Mouse (Mus musculus): ENCODE results near the gene Gm3182. TPM values are rescaled to one million over a fixed set of nuclear protein-coding genes. Genes with fewer than 3 reads are reported as not detected.
"Not testable (repeated sequence)": the region's sequence is repeated elsewhere in the genome, so short reads cannot be mapped to it uniquely, and the experiment has no call there.

Gm3182 gene
- not detected in 2 replicates for polyA plus RNA-seq (2014; fragmentation: Nextera tagmentation; extraction: Ambion mirVana)

- not testable (repeated sequence) for H3K27ac ChIP-seq (replicated peaks in 1 of 2; ENCODE audit: control insufficient read depth in 1 of 2, insufficient read depth in 1 of 2, low read depth in 2 of 2, low read length in 2 of 2); H3K9me3 ChIP-seq (ENCODE audit: control insufficient read depth, low read length); H3K36me3 ChIP-seq (ENCODE audit: control insufficient read depth, insufficient read depth, low read length); H3K4me2 ChIP-seq (ENCODE audit: low read length); H3K27me3 ChIP-seq (ENCODE audit: control insufficient read depth, insufficient read depth, low read length); H3K4me1 ChIP-seq (ENCODE audit: control insufficient read depth in 2 of 2, insufficient read depth in 2 of 2, low read length in 2 of 2); ATAC-seq (ENCODE audit: insufficient number of reproducible peaks, insufficient read depth, low FRiP score, low read depth); H3K4me3 ChIP-seq (ENCODE audit: control insufficient read depth in 1 of 2, insufficient read depth in 1 of 2, low read depth in 1 of 2, low read length in 2 of 2); H3K9ac ChIP-seq (ENCODE audit: low read length)
- WGBS = no CpG with 5 or more reads among the region's 2 CpGs
Measured at GRCm38 (mm10) chr14:4481445-4481844, at the start of gene Gm3182. TSS of gene Gm3182 (plus strand) at chr14:4481745.

- H3K4me3 ChIP-seq (ENCODE audit: control insufficient read depth in 1 of 2, insufficient read depth in 1 of 2, low read depth in 1 of 2, low read length in 2 of 2) = peak overlapping the region; percentile 13 to 24; a peak in 2 of 4 replicates
- H3K36me3 ChIP-seq (ENCODE audit: control insufficient read depth, insufficient read depth, low read length); H3K4me1 ChIP-seq (ENCODE audit: control insufficient read depth in 2 of 2, insufficient read depth in 2 of 2, low read length in 2 of 2); H3K9ac ChIP-seq (ENCODE audit: low read length); ATAC-seq (ENCODE audit: insufficient number of reproducible peaks, insufficient read depth, low FRiP score, low read depth); H3K27ac ChIP-seq (replicated peaks in 1 of 2; ENCODE audit: control insufficient read depth in 1 of 2, insufficient read depth in 1 of 2, low read depth in 2 of 2, low read length in 2 of 2); H3K9me3 ChIP-seq (ENCODE audit: control insufficient read depth, low read length); H3K27me3 ChIP-seq (ENCODE audit: control insufficient read depth, insufficient read depth, low read length): not testable (repeated sequence)
- 1% methylated on average over 14 of the region's 25 CpGs for WGBS
- peak overlapping the region; percentile 47 for H3K4me2 ChIP-seq (ENCODE audit: low read length)
Measured at GRCm38 (mm10) chr14:4499425-4499824, 17.9 kb downstream of the Gm3182 start.

Other genes with a start within 250 kb of the Gm3182 start
- gene Gm3138, start 232.1 kb upstream of the Gm3182 start, polyA plus RNA-seq (2014; fragmentation: Nextera tagmentation; extraction: Ambion mirVana) = not detected in 2 replicates
- gene Gm3149, start 164.5 kb upstream of the Gm3182 start, polyA plus RNA-seq (2014; fragmentation: Nextera tagmentation; extraction: Ambion mirVana) = not detected in 2 replicates
- gene 2610042L04Rik, start 147.0 kb upstream of the Gm3182 start, polyA plus RNA-seq (2014; fragmentation: Nextera tagmentation; extraction: Ambion mirVana) = 0.13 and 0.28 TPM in 2 replicates
- gene Gm3159, start 84.2 kb upstream of the Gm3182 start, polyA plus RNA-seq (2014; fragmentation: Nextera tagmentation; extraction: Ambion mirVana) = 0.15 TPM in 1 of 2 replicates, not detected in the other
- gene Gm3164, start 66.3 kb upstream of the Gm3182 start, polyA plus RNA-seq (2014; fragmentation: Nextera tagmentation; extraction: Ambion mirVana) = 0.55 TPM in 1 of 2 replicates, not detected in the other
- gene Gm3173, start 50.8 kb upstream of the Gm3182 start, polyA plus RNA-seq (2014; fragmentation: Nextera tagmentation; extraction: Ambion mirVana) = not detected in 2 replicates
- not detected in 2 replicates for gene Gm3047, start 73.7 kb downstream of the Gm3182 start, polyA plus RNA-seq (2014; fragmentation: Nextera tagmentation; extraction: Ambion mirVana)
- 0.14 TPM in 1 of 2 replicates, not detected in the other for gene Gm8159, start 150.6 kb downstream of the Gm3182 start, polyA plus RNA-seq (2014; fragmentation: Nextera tagmentation; extraction: Ambion mirVana)
- 0.15 TPM in 1 of 2 replicates, not detected in the other for gene Gm3239, start 182.4 kb downstream of the Gm3182 start, polyA plus RNA-seq (2014; fragmentation: Nextera tagmentation; extraction: Ambion mirVana)
- not detected in 2 replicates for gene Gm7876, start 227.5 kb downstream of the Gm3182 start, polyA plus RNA-seq (2014; fragmentation: Nextera tagmentation; extraction: Ambion mirVana)
- 0.38 and 1.3 TPM in 2 replicates for gene Gm3252, start 245.0 kb downstream of the Gm3182 start, polyA plus RNA-seq (2014; fragmentation: Nextera tagmentation; extraction: Ambion mirVana)

Data from heart, embryonic 14.5 days (tissue).